10 mouse cellular contexts compared by ENCODE assay signal in genomic region chr11:83224217-83224616, GRCm38 (mm10). TPM values are rescaled to one million over a fixed set of nuclear protein-coding genes. Genes with fewer than 3 reads are reported as not detected.
DNase-seq lines count a peak whose midpoint lies in the region; ATAC-seq and TF ChIP-seq lines count a peak whose summit lies in the region.
"Had no signal": no experiment of that assay in that cellular context is flagged by ENCODE, and none has a peak within 500 bp of the region (broad histone marks: within the 10 kb centered on the region; RNA-seq: fewer than 3 reads in every experiment).

No protein-coding gene starts in this region.

- H3K27ac ChIP-seq in heart, postnatal 0 days (ENCODE audit: low read depth): no peak overlapping the region
- H3K27ac ChIP-seq in heart, adult 2 months: no peak overlapping the region
- H3K27ac ChIP-seq in macrophage: peak overlapping the region; percentile 98
- no peak overlapping the region for H3K27ac ChIP-seq in hindbrain, embryonic 14.5 days
- H3K27ac ChIP-seq: embryonic facial prominence, embryonic 15.5 days; hindbrain, embryonic 15.5 days had no signal

- 82% methylated on average over 9 of the region's 9 CpGs for WGBS in heart, postnatal 0 days
- WGBS in heart, adult 2 months: 78% methylated on average over 9 of the region's 9 CpGs
- 0% methylated on average over 9 of the region's 9 CpGs for WGBS in macrophage (ENCODE audit: missing documents)
- 91% methylated on average over 9 of the region's 9 CpGs for WGBS in hindbrain, embryonic 14.5 days

- H3K9me3 ChIP-seq in heart, postnatal 0 days (replicated peaks; ENCODE audit: control insufficient read depth, low read length): no peaks in the 10 kb centered on the region
- H3K9me3 ChIP-seq in hindbrain, embryonic 14.5 days (ENCODE audit: control insufficient read depth, low read length): no peaks in the 10 kb centered on the region
- H3K9me3 ChIP-seq: embryonic facial prominence, embryonic 15.5 days; hindbrain, embryonic 15.5 days had no signal

- H3K4me1 ChIP-seq in heart, postnatal 0 days (ENCODE audit: control insufficient read depth, insufficient read depth): no peaks in the 10 kb centered on the region
- H3K4me1 ChIP-seq in heart, adult 2 months (ENCODE audit: control insufficient read depth, insufficient read depth, low read length): no peaks in the 10 kb centered on the region
- H3K4me1 ChIP-seq in hindbrain, embryonic 14.5 days (replicated peaks; ENCODE audit: control insufficient read depth, insufficient read depth, low read length): no peaks in the 10 kb centered on the region
- H3K4me1 ChIP-seq: embryonic facial prominence, embryonic 15.5 days; hindbrain, embryonic 15.5 days had no signal

- no peaks in the 10 kb centered on the region for H3K36me3 ChIP-seq in heart, postnatal 0 days (replicated peaks; ENCODE audit: control insufficient read depth, insufficient read depth, low read length)
- H3K36me3 ChIP-seq in heart, adult 2 months (ENCODE audit: control insufficient read depth, insufficient read depth, low read length): no peaks in the 10 kb centered on the region
- H3K36me3 ChIP-seq in macrophage (ENCODE audit: inconsistent target): peaks cover 13% of the 10 kb centered on the region
- no peaks in the 10 kb centered on the region for H3K36me3 ChIP-seq in hindbrain, embryonic 14.5 days (replicated peaks; ENCODE audit: control insufficient read depth, insufficient read depth)
- H3K36me3 ChIP-seq: embryonic facial prominence, embryonic 15.5 days; hindbrain, embryonic 15.5 days had no signal

- intact Hi-C loops in heart, adult 2 months (cut with DNase I): no loop called here

- no peaks in the 10 kb centered on the region for H3K27me3 ChIP-seq in heart, postnatal 0 days (ENCODE audit: control insufficient read depth, insufficient read depth, low read length)
- no peaks in the 10 kb centered on the region for H3K27me3 ChIP-seq in heart, adult 2 months (ENCODE audit: control insufficient read depth, insufficient read depth, low read length)
- H3K27me3 ChIP-seq in hindbrain, embryonic 14.5 days (ENCODE audit: control insufficient read depth, insufficient read depth, low read length): no peaks in the 10 kb centered on the region
- H3K27me3 ChIP-seq: embryonic facial prominence, embryonic 15.5 days; hindbrain, embryonic 15.5 days had no signal

- no peak for ATAC-seq in heart, postnatal 0 days (ENCODE audit: insufficient read depth, low read depth)
- ATAC-seq in hindbrain, embryonic 14.5 days (ENCODE audit: low FRiP score): no peak

- TF ChIP-seq POLR2A in heart, adult 2 months (IDR thresholded peaks at IDR 0.05; ENCODE audit: insufficient read depth, low read depth, low read length): no peak

- H3K4me2 ChIP-seq in heart, postnatal 0 days (ENCODE audit: low read depth, low read length): no peak overlapping the region; the same call in 1 of the 2 replicates
- H3K4me2 ChIP-seq in hindbrain, embryonic 14.5 days (replicated peaks): no peak overlapping the region
- H3K4me2 ChIP-seq: embryonic facial prominence, embryonic 15.5 days; hindbrain, embryonic 15.5 days had no signal

- no peak for TF ChIP-seq CTCF in heart, postnatal 0 days (IDR thresholded peaks at IDR 0.05; ENCODE audit: low read depth)
- no peak for TF ChIP-seq CTCF in heart, adult 2 months (IDR thresholded peaks at IDR 0.05)

- no peak for DNase-seq in heart, postnatal 0 days (ENCODE audit: low spot score)
- DNase-seq in heart, adult 2 months: no peak
- peak; percentile 78 for DNase-seq in c-Kit-positive CD71-positive TER-119-negative erythroid progenitor cells, embryonic 14.5 days (ENCODE audit: low read depth)
- peak; percentile 63 to 69 for DNase-seq in thymus, postnatal 10 days (ENCODE audit: low spot score in 2 of 2)
- DNase-seq in Muller cell, postnatal 12 days (ENCODE audit: inconsistent ontology term): no peak
- no peak for DNase-seq in layer of hippocampus, adult 9-11 months
- DNase-seq in hindbrain, embryonic 14.5 days (ENCODE audit: low spot score): no peak

- no peak for TF ChIP-seq EP300 in heart, postnatal 0 days (IDR thresholded peaks at IDR 0.05; ENCODE audit: low read depth)
- TF ChIP-seq EP300 in heart, adult 2 months (IDR thresholded peaks at IDR 0.05; ENCODE audit: insufficient read depth, low read depth, low read length): no peak

- H3K4me3 ChIP-seq in heart, postnatal 0 days (ENCODE audit: low read depth, low read length): peak overlapping the region; percentile 27; the same call in 1 of the 2 replicates
- H3K4me3 ChIP-seq in heart, adult 2 months: no peak overlapping the region
- H3K4me3 ChIP-seq in macrophage (ENCODE audit: inconsistent target): peak overlapping the region; percentile 95
- H3K4me3 ChIP-seq in hindbrain, embryonic 14.5 days (replicated peaks; ENCODE audit: low read length): no peak overlapping the region
- H3K4me3 ChIP-seq: embryonic facial prominence, embryonic 15.5 days; hindbrain, embryonic 15.5 days had no signal

- no peaks in the 10 kb centered on the region for H3K79me2 ChIP-seq in heart, adult 2 months (replicated peaks; ENCODE audit: control insufficient read depth, insufficient read depth, low read length)
- H3K79me2 ChIP-seq in macrophage (ENCODE audit: inconsistent target): peaks cover 49% of the 10 kb centered on the region

- no peak overlapping the region for H3K9ac ChIP-seq in heart, postnatal 0 days (replicated peaks; ENCODE audit: low read depth, low read length)
- H3K9ac ChIP-seq in heart, adult 2 months (ENCODE audit: low read depth, low read length): no peak overlapping the region
- no peak overlapping the region for H3K9ac ChIP-seq in hindbrain, embryonic 14.5 days
- H3K9ac ChIP-seq: embryonic facial prominence, embryonic 15.5 days; hindbrain, embryonic 15.5 days had no signal

RNA-seq across cellular contexts. Expression of gene Slfn3, which starts 33.1 kb away (rescaled TPM):
- 2.4 and 2.6 TPM in 2 replicates for total RNA-seq in heart, postnatal 0 days (2014; rRNA removed; ENCODE audit: low replicate concordance)
- polyA plus RNA-seq in heart, postnatal 0 days (2015; fragmentation: Nextera tagmentation; extraction: Ambion mirVana): 0.98 and 1.1 TPM in 2 replicates
- total RNA-seq in heart, adult 2 months (2021): 1 to 10 TPM; 2.0 to 3.5 TPM
- polyA plus RNA-seq in heart, adult 2 months (2012; rRNA removed): 0.72 and 1.9 TPM in 2 replicates
- 100 to 1,000 TPM in 8 of 26 experiments, 10 to 100 TPM in 18; 18.3 to 161 (median 76.3) TPM for total RNA-seq in macrophage (2018; cell fraction: chromatin; rRNA removed)
- 10 to 100 TPM; 15.0 to 85.0 (median 48.5) TPM for total RNA-seq in macrophage (2018; cell fraction: cytosol; rRNA removed)
- 100 to 1,000 TPM in 11 of 26 experiments, 10 to 100 TPM in 15; 18.6 to 139 (median 82.9) TPM for total RNA-seq in macrophage (2018; cell fraction: nucleus; rRNA removed)
- 8.3 to 25.1 TPM (median 22.1 TPM) in 3 replicates for polyA plus RNA-seq in macrophage (2018)
- 0.22 TPM in 1 of 2 replicates, not detected in the other for polyA plus RNA-seq in hindbrain, embryonic 14.5 days (2014; fragmentation: Nextera tagmentation; extraction: Ambion mirVana)

RNA-seq across cellular contexts. Expression of gene Slfn4, which starts 49.2 kb away (rescaled TPM):
- total RNA-seq in heart, postnatal 0 days (2014; rRNA removed; ENCODE audit: low replicate concordance): 0.27 and 1.1 TPM in 2 replicates
- polyA plus RNA-seq in heart, postnatal 0 days (2015; fragmentation: Nextera tagmentation; extraction: Ambion mirVana): 0.07 TPM in 1 of 2 replicates, not detected in the other
- under 1 TPM; 0.14 to 0.18 TPM for total RNA-seq in heart, adult 2 months (2021)
- polyA plus RNA-seq in heart, adult 2 months (2012; rRNA removed): 0.15 and 0.37 TPM in 2 replicates
- 1,000 to 10,000 TPM in 4 of 26 experiments, 100 to 1,000 TPM in 9, 10 to 100 TPM in 11, 1 to 10 TPM in 2; 9.0 to 1,141 (median 381) TPM for total RNA-seq in macrophage (2018; cell fraction: chromatin; rRNA removed)
- total RNA-seq in macrophage (2018; cell fraction: cytosol; rRNA removed): 10 to 100 TPM in 12 of 26 experiments, 1 to 10 TPM in 3, under 1 TPM in 11; 0.30 to 60.5 (median 5.6) TPM
- total RNA-seq in macrophage (2018; cell fraction: nucleus; rRNA removed): 1,000 to 10,000 TPM in 10 of 26 experiments, 100 to 1,000 TPM in 3, 10 to 100 TPM in 12, 1 to 10 TPM in 1; 9.2 to 1,802 (median 392) TPM
- 0.49 to 3.3 TPM (median 3.0 TPM) in 3 replicates for polyA plus RNA-seq in macrophage (2018)
- polyA plus RNA-seq in hindbrain, embryonic 14.5 days (2014; fragmentation: Nextera tagmentation; extraction: Ambion mirVana): 0.14 TPM in 1 of 2 replicates, not detected in the other
- polyA plus RNA-seq: hindbrain, embryonic 15.5 days had no signal

Comparison
In these comparisons a context has a peak if more than half of its experiments do, and no peak if none do; other contexts are left out.
1. H3K4me3 ChIP-seq: peak in heart, postnatal 0 days (single experiment) and macrophage (single experiment); none in heart, adult 2 months (single experiment) and hindbrain, embryonic 14.5 days (single experiment).
2. DNase-seq: peak in c-Kit-positive CD71-positive TER-119-negative erythroid progenitor cells, embryonic 14.5 days (single experiment) and thymus, postnatal 10 days (2 of 2); none in heart, postnatal 0 days (single experiment), heart, adult 2 months (0 of 2), Muller cell, postnatal 12 days (single experiment), layer of hippocampus, adult 9-11 months (single experiment) and hindbrain, embryonic 14.5 days (single experiment).